Mouse (Mus musculus): ENCODE results near the gene Ppfia1. TPM values are rescaled to one million over a fixed set of nuclear protein-coding genes. Genes with fewer than 3 reads are reported as not detected.

Gene Ppfia1
- total RNA-seq, 2 experiments from 2014 or later = 28.3 to 33.4 TPM

GRCm38 (mm10) chr7:144569428-144569827, 15.9 kb upstream of the Ppfia1 start:
- peak overlapping the region; percentile 38 for H3K27ac ChIP-seq
- intact Hi-C loops (cut with DNase I) = no loop called here

DNA sequence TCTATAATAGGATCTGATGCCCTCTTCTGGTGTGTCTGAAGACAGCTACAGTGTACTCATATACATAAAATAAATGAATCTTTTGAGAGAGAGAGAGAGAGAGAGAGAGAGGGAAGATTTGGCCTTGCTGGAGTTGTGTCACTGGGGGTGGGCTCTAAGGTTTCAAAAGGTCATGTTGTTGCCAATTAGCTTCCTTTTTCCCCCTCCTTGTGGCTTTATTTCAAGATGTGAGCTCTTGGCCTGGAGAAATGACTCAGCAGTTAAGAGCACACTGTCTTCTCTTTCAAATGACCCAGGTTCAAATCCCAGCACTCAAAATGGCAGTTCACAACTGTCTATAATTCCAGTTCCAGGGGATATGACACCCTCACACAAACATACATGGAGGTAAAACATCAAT, 14.6 kb upstream of the Ppfia1 start:
- DNase-seq = no peak
- TF ChIP-seq CTCF (IDR thresholded peaks at IDR 0.05) = no peak
- H3K27ac ChIP-seq = no peak overlapping the region
- intact Hi-C loops (cut with DNase I) = no loop called here
- no peak overlapping the region for H3K4me3 ChIP-seq

More at GRCm38 (mm10) chr7:144569428-144569827, 15.9 kb upstream of the Ppfia1 start:
- H3K4me3 ChIP-seq = no peak overlapping the region
- no peak for TF ChIP-seq CTCF (IDR thresholded peaks at IDR 0.05)
- DNase-seq = peak; percentile 69

DNA sequence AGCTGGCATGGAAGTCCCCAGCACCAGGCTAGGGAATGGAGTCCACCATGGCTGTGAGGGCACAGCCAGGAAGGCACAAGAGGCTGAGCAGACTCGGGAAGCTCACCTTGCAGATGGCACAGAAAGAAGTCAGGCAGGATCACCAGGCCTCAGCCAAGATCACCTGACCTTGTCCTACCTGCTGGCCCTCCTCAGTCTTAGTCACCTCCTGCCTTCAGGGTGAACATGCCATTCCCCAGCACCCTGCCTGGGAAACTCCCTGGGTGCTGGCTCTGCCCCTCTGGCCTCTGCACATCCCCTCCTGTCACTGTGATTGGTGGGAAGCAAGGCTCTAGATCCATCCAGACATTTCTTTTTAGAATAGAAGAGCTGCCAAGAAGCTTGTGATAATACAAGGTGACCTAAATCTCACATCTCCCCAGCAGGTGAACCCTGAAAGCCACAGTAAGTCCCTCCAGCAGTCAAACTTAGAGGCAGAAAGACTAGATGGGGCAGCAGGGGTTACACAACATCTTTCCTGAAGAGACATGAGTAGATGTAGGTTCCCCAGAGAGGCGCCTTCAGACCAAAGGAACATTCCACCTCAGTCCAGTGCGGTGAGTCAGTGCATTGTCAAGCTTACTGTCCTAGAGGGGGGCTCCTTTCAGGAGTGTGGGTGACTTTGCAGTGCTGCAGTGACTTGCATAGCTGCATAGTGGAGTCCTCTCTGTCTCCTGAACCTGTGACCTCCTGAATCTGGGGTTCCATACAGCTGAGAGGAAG, 13.6 kb upstream of the Ppfia1 start:
- no peak overlapping the region for H3K4me3 ChIP-seq
- no peak overlapping the region for H3K27ac ChIP-seq
- TF ChIP-seq CTCF (IDR thresholded peaks at IDR 0.05) = no peak
- DNase-seq = no peak
- intact Hi-C loops (cut with DNase I) = no loop called here

GRCm38 (mm10) chr7:144563456-144564155, 10.1 kb upstream of the Ppfia1 start:
- DNase-seq = no peak
- Histone ChIP-seq H3K4me3 (no peak overlapping the region), H3K27ac (no peak overlapping the region)
- intact Hi-C loops (cut with DNase I) = no loop called here
- TF ChIP-seq CTCF (IDR thresholded peaks at IDR 0.05) = no peak

- TF ChIP-seq CTCF (IDR thresholded peaks at IDR 0.05) = no peak
- H3K4me3 ChIP-seq = no peak overlapping the region
- H3K27ac ChIP-seq = no peak overlapping the region
- intact Hi-C loops (cut with DNase I) = no loop called here
- DNase-seq = no peak
Observed at GRCm38 (mm10) chr7:144562016-144562415, 8.5 kb upstream of the Ppfia1 start.

- no peak for DNase-seq
- TF ChIP-seq CTCF (IDR thresholded peaks at IDR 0.05) = no peak
- no peak overlapping the region for H3K27ac ChIP-seq
- no peak overlapping the region for H3K4me3 ChIP-seq
- intact Hi-C loops (cut with DNase I) = no loop called here
Observed at GRCm38 (mm10) chr7:144560594-144560993, 7.1 kb upstream of the Ppfia1 start.

DNA sequence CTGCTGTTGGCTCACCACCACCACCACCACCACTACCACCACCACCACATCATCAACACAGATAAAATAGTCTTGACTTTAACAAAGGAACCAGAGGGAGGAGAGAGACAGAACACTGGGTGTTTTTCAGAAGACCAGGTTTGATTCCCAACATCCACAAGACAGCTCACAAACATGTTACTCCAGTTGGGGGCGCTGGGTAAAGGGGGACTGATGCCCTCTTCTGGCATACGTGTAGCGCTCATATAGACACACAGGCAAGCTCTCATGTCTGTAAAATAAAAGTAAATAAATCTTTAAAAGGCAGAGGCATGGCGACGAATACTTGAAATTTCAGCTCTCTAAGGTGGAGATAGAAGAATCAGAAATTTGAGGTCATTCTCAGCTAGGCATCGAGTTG, 5.0 kb upstream of the Ppfia1 start:
- peak; percentile 19; the same call in 1 of the 2 replicates for TF ChIP-seq CTCF (IDR thresholded peaks at IDR 0.05)
- no peak overlapping the region for H3K4me3 ChIP-seq
- H3K27ac ChIP-seq = no peak overlapping the region
- intact Hi-C loops (cut with DNase I) = loop anchor here (5.0 kb wide), 1 partner anchor 41 kb away; no protein-coding TSS in a partner anchor
- no peak for DNase-seq

GRCm38 (mm10) chr7:144554123-144554472, 569 bp upstream of the Ppfia1 start:
- Histone ChIP-seq H3K27ac (peak overlapping the region; percentile 96), H3K4me3 (peak overlapping the region; percentile 76)
- intact Hi-C loops (cut with DNase I) = no loop called here
- no peak for DNase-seq
- TF ChIP-seq CTCF (IDR thresholded peaks at IDR 0.05) = no peak

DNA sequence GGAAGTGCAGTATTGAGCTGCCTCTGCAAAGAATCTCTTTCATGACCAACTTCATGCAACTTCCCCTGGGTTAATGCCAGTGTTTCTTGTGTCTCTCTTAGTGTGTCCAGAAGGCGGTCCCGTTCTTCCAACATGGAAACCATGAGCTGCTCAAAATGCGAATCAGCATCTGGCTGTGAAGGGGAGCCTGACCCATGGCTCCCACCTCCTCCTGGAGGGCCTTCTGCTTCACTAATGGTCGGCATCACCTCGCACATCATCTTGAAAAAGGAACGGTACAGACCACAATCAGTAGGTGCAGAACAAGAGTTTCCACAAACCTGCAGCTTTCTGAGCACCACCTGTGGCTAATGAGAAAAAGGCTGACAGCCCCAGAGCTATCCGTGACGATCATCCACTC, 1.3 kb downstream of the Ppfia1 start:
- intact Hi-C loops (cut with DNase I) = loop anchor here (2.0 kb wide), 1 partner anchor 25 kb away; no protein-coding TSS in a partner anchor
- DNase-seq = no peak
- TF ChIP-seq CTCF (IDR thresholded peaks at IDR 0.05) = no peak
- peak overlapping the region; percentile 76 for H3K4me3 ChIP-seq
- peak overlapping the region; percentile 96 for H3K27ac ChIP-seq

DNA sequence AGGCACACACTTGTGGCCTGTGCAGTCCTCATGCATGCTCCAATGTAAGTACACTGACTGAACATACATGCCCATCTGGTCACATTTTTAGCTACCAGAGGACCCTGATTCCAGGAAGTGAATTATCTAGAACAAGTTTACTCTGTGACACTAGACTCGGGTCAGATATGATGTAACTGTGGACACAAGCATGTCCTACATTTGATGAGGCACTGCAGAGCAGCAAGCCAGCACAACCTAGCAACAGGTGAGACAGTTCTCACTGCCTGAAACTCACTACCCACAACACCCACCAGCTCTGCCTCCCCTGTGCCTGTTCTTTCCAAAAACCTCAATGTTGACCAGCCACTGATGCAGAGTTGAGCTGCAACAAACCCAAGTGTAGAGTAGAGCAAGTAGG, 2.7 kb downstream of the Ppfia1 start:
- TF ChIP-seq CTCF (IDR thresholded peaks at IDR 0.05) = no peak
- DNase-seq = no peak
- H3K4me3 ChIP-seq = peak overlapping the region; percentile 43
- H3K27ac ChIP-seq = peak overlapping the region; percentile 91
- intact Hi-C loops (cut with DNase I) = no loop called here

- intact Hi-C loops (cut with DNase I) = no loop called here
Observed at GRCm38 (mm10) chr7:144549904-144550566, 3.5 kb downstream of the Ppfia1 start.

GRCm38 (mm10) chr7:144545231-144545630, 8.3 kb downstream of the Ppfia1 start:
- DNase-seq = peak; percentile 85
- peak overlapping the region; percentile 91 for H3K27ac ChIP-seq
- H3K4me3 ChIP-seq = peak overlapping the region; percentile 41
- intact Hi-C loops (cut with DNase I) = no loop called here
- no peak for TF ChIP-seq CTCF (IDR thresholded peaks at IDR 0.05)

More at GRCm38 (mm10) chr7:144549904-144550566, 3.5 kb downstream of the Ppfia1 start:
- H3K27ac ChIP-seq = peak overlapping the region; percentile 91
- DNase-seq = no peak
- H3K4me3 ChIP-seq = peak overlapping the region; percentile 43
- TF ChIP-seq CTCF (IDR thresholded peaks at IDR 0.05) = peak; percentile 23; the same call in 1 of the 2 replicates

GRCm38 (mm10) chr7:144541351-144541750, 12.2 kb downstream of the Ppfia1 start:
- no peak for TF ChIP-seq CTCF (IDR thresholded peaks at IDR 0.05)
- DNase-seq = no peak
- intact Hi-C loops (cut with DNase I) = no loop called here
- Histone ChIP-seq H3K4me3 (no peak overlapping the region), H3K27ac (peak overlapping the region; percentile 56; the same call in 1 of the 2 replicates)

All from gastrocnemius, adult 2 months (tissue).